Mouse (Mus musculus) fibroblast of lung, adult 2 months (primary cell): Measurements from ENCODE around the gene Ints13.

ENCODE experiments used
- DNase-seq: peaks from one replicate; pipeline ENCODE4 v3.0.0-alpha.2; 2011; ENCODE audit warnings: low read depth

Ints13 gene

GRCm38 (mm10) chr6:146538661-146539060 lies 39.0 kb downstream of the Ints13 start:
- no peak for DNase-seq

GRCm38 (mm10) chr6:146538071-146538470 lies 39.6 kb downstream of the Ints13 start:
- no peak for DNase-seq

GRCm38 (mm10) chr6:146537111-146537510 lies 40.5 kb downstream of the Ints13 start:
- no peak for DNase-seq

- DNase-seq = no peak
Measured at GRCm38 (mm10) chr6:146535501-146535900, 42.1 kb downstream of the Ints13 start.

GRCm38 (mm10) chr6:146533146-146533545 lies 44.5 kb downstream of the Ints13 start:
- no peak for DNase-seq

GRCm38 (mm10) chr6:146530769-146531168 lies 46.9 kb downstream of the Ints13 start:
- DNase-seq = no peak

GRCm38 (mm10) chr6:146530363-146530762 lies 47.3 kb downstream of the Ints13 start:
- no peak for DNase-seq

- DNase-seq = peak; percentile 65
Measured at GRCm38 (mm10) chr6:146527537-146527936, 50.1 kb downstream of the Ints13 start.

- DNase-seq = no peak
Measured at GRCm38 (mm10) chr6:146525500-146525899, 52.1 kb downstream of the Ints13 start.

- no peak for DNase-seq
Measured at GRCm38 (mm10) chr6:146521456-146522245, 56.0 kb downstream of the Ints13 start.

- no peak for DNase-seq
Measured at GRCm38 (mm10) chr6:146519019-146519418, 58.6 kb downstream of the Ints13 start.

GRCm38 (mm10) chr6:146515936-146516335 lies 61.7 kb downstream of the Ints13 start:
- DNase-seq = no peak

- DNase-seq = no peak
Measured at GRCm38 (mm10) chr6:146514531-146514948, 63.1 kb downstream of the Ints13 start.

- no peak for DNase-seq
Measured at GRCm38 (mm10) chr6:146513899-146514298, 63.7 kb downstream of the Ints13 start.

- DNase-seq = no peak
Measured at GRCm38 (mm10) chr6:146513384-146513783, 64.3 kb downstream of the Ints13 start.

- DNase-seq = no peak
Measured at GRCm38 (mm10) chr6:146511511-146511910, 66.1 kb downstream of the Ints13 start.

- no peak for DNase-seq
Measured at GRCm38 (mm10) chr6:146509891-146510290, 67.7 kb downstream of the Ints13 start.

GRCm38 (mm10) chr6:146504459-146504858 lies 73.2 kb downstream of the Ints13 start:
- no peak for DNase-seq

GRCm38 (mm10) chr6:146502856-146503255 lies 74.8 kb downstream of the Ints13 start:
- DNase-seq = no peak

- peak; percentile 28 for DNase-seq
Measured at GRCm38 (mm10) chr6:146501866-146502804, 75.5 kb downstream of the Ints13 start, which contains the start of gene Itpr2. Itpr2 (minus strand) TSS chr6:146502223.

GRCm38 (mm10) chr6:146501316-146501865 lies 76.2 kb downstream of the Ints13 start:
- peak; percentile 18 for DNase-seq

GRCm38 (mm10) chr6:146500771-146501170 lies 76.9 kb downstream of the Ints13 start:
- DNase-seq = no peak
